Mouse (Mus musculus) heart, postnatal 0 days (tissue): ENCODE results near the gene Hnrnpab. TPM values are rescaled to one million over a fixed set of nuclear protein-coding genes. Genes with fewer than 3 reads are reported as not detected.
A peak's percentile ranks its signal among the peaks of the same experiment; 100 is the strongest.

ENCODE experiments used
- ATAC-seq: fragments of 200-750 bp; cut with Nextera tagmentation; 2 replicates; pipeline ENCODE4 v1.8.0; 2017; ENCODE audit warnings: low read depth, moderate number of reproducible peaks, moderate library complexity; ENCODE audit not compliant: insufficient read depth
- DNase-seq: peaks from one replicate; pipeline ENCODE4 v3.0.0-alpha.2; 2016; ENCODE audit warnings: low spot score
- H3K27ac ChIP-seq: fragments of 300-500 bp; sonication (generic); 2 replicates; pipeline ENCODE4 v1.5.1; 2014; ENCODE audit warnings: low read depth, mild to moderate bottlenecking
- H3K27me3 ChIP-seq: fragments of 300-500 bp; sonication (generic); 2 replicates; pipeline ENCODE4 v1.6.1; 2014; ENCODE audit warnings: low read length, mixed read lengths; ENCODE audit not compliant: control insufficient read depth, insufficient read depth
- H3K36me3 ChIP-seq: fragments of 300-500 bp; sonication (generic); replicated peaks from 2 replicates; pipeline ENCODE4 v1.6.1; 2014; ENCODE audit warnings: low read length, mixed read lengths; ENCODE audit not compliant: control insufficient read depth, insufficient read depth
- H3K4me1 ChIP-seq: fragments of 300-500 bp; sonication (generic); 2 replicates; pipeline ENCODE4 v1.6.1; 2014; ENCODE audit warnings: antibody characterized with exemption; ENCODE audit not compliant: control insufficient read depth, insufficient read depth
- H3K4me2 ChIP-seq: fragments of 300-500 bp; sonication (generic); 2 replicates; pipeline ENCODE4 v1.6.1; 2014; ENCODE audit warnings: low read depth, mild to moderate bottlenecking, low read length, moderate library complexity
- H3K4me3 ChIP-seq: fragments of 300-500 bp; sonication (generic); 2 replicates; pipeline ENCODE4 v1.5.1; 2014; ENCODE audit warnings: low read depth, low read length
- H3K9ac ChIP-seq: fragments of 300-500 bp; sonication (generic); replicated peaks from 2 replicates; pipeline ENCODE4 v1.6.1; 2014; ENCODE audit warnings: low read depth, low read length, mixed read lengths
- H3K9me3 ChIP-seq: fragments of 300-500 bp; sonication (generic); replicated peaks from 2 replicates; pipeline ENCODE4 v1.6.1; 2016; ENCODE audit warnings: low read length; ENCODE audit not compliant: control insufficient read depth
- CTCF ChIP-seq: IDR thresholded peaks from 2 replicates; pipeline ENCODE4 v1.5.1; 2016; ENCODE audit warnings: antibody characterized with exemption, control low read depth, low read depth
- EP300 ChIP-seq: IDR thresholded peaks from 2 replicates; pipeline ENCODE4 v1.6.1; 2016; ENCODE audit warnings: antibody characterized with exemption, low read depth
- WGBS: fragments of 180-500 bp; shearing (Covaris S2); extraction: QIAGEN DNeasy Blood & Tissue Kit; methylation state at CpG from one replicate; pipeline ENCODE4 v1.1.7; 2014; 5-methylcytosine and 5-hydroxymethylcytosine counted together
- polyA plus RNA-seq: library from polyadenylated mRNA; unstranded; fragments of >200 nt; fragmentation: Nextera tagmentation; extraction: Ambion mirVana; gene quantifications from 2 replicates; pipeline ENCODE4 v1.2.1, GENCODE M21; 2015
- total RNA-seq: library from RNA; depleted of rRNA; stranded (reverse); fragments of >200 nt; gene quantifications from 2 replicates; pipeline ENCODE4 v1.2.3, GENCODE M21; 2014; ENCODE audit warnings: low replicate concordance

Gene Hnrnpab
- total and polyA plus RNA-seq, 2 experiments from 2014 or later = 136 to 159 TPM

- Histone ChIP-seq H3K27ac (peak overlapping the region; percentile 90), H3K4me2 (peak overlapping the region; percentile 88)
- TF ChIP-seq EP300 (no peak), CTCF (no peak)
Measured at GRCm38 (mm10) chr11:51646245-51646644, 39.6 kb upstream of the Hnrnpab start.

GRCm38 (mm10) chr11:51645293-51645692 is 38.6 kb upstream of the Hnrnpab start:
- H3K27ac ChIP-seq = peak overlapping the region; percentile 90
- no peaks in the 10 kb centered on the region for H3K9me3 ChIP-seq
- 0 out of 2 replicates have a peak overlapping the region, but pooled peaks have one; percentile 8 for H3K9ac ChIP-seq

More at GRCm38 (mm10) chr11:51646245-51646644, 39.6 kb upstream of the Hnrnpab start:
- 75% methylated on average over 7 of the region's 7 CpGs for WGBS
- Histone ChIP-seq H3K9ac (peak overlapping the region; percentile 8; the same call in 1 of the 2 replicates), H3K4me3 (no peak overlapping the region), H3K4me1 (peaks cover 28% of the 10 kb centered on the region), H3K36me3 (peaks cover 24% of the 10 kb centered on the region), H3K27me3 (no peaks in the 10 kb centered on the region), H3K9me3 (no peaks in the 10 kb centered on the region)
- ATAC-seq (no peak), DNase-seq (no peak)

GRCm38 (mm10) chr11:51644217-51644616 is 37.6 kb upstream of the Hnrnpab start:
- WGBS = 81% methylated on average over 16 of the region's 16 CpGs
- peaks cover 20% of the 10 kb centered on the region for H3K4me1 ChIP-seq
- H3K9me3 ChIP-seq = no peaks in the 10 kb centered on the region
- peak overlapping the region; percentile 26; the same call in 1 of the 2 replicates for H3K4me2 ChIP-seq
- H3K27ac ChIP-seq = peak overlapping the region; percentile 90; the same call in 1 of the 2 replicates
- no peak overlapping the region for H3K9ac ChIP-seq
- H3K4me3 ChIP-seq = peak overlapping the region; percentile 3; the same call in 1 of the 2 replicates
- TF ChIP-seq CTCF = no peak
- H3K27me3 ChIP-seq = no peaks in the 10 kb centered on the region
- peaks cover 24% of the 10 kb centered on the region for H3K36me3 ChIP-seq
- DNase-seq (no peak), ATAC-seq (no peak)

More at GRCm38 (mm10) chr11:51645293-51645692, 38.6 kb upstream of the Hnrnpab start:
- ATAC-seq = no peak
- peaks cover 27% of the 10 kb centered on the region for H3K4me1 ChIP-seq
- 53% methylated on average over 13 of the region's 13 CpGs for whole genome bisulfite sequencing
- H3K4me2 ChIP-seq = no peak overlapping the region
- H3K36me3 ChIP-seq = peaks cover 24% of the 10 kb centered on the region
- no peak for DNase-seq
- no peaks in the 10 kb centered on the region for H3K27me3 ChIP-seq
- H3K4me3 ChIP-seq = no peak overlapping the region
- TF ChIP-seq CTCF (no peak), EP300 (no peak)

- 54% methylated on average over 15 of the region's 15 CpGs for WGBS
- Histone ChIP-seq H3K4me3 (peak overlapping the region; percentile 3; the same call in 1 of the 2 replicates), H3K27me3 (no peaks in the 10 kb centered on the region), H3K9ac (no peak overlapping the region), H3K27ac (peak overlapping the region; percentile 62; the same call in 1 of the 2 replicates), H3K9me3 (no peaks in the 10 kb centered on the region), H3K4me2 (peak overlapping the region; percentile 26; the same call in 1 of the 2 replicates), H3K36me3 (peaks cover 24% of the 10 kb centered on the region), H3K4me1 (peaks cover 15% of the 10 kb centered on the region; the same call in 1 of the 2 replicates)
- DNase-seq (no peak), ATAC-seq (no peak)
- TF ChIP-seq CTCF = no peak
- TF ChIP-seq EP300 = no peak
Measured at GRCm38 (mm10) chr11:51643761-51644160, 37.1 kb upstream of the Hnrnpab start.

DNA sequence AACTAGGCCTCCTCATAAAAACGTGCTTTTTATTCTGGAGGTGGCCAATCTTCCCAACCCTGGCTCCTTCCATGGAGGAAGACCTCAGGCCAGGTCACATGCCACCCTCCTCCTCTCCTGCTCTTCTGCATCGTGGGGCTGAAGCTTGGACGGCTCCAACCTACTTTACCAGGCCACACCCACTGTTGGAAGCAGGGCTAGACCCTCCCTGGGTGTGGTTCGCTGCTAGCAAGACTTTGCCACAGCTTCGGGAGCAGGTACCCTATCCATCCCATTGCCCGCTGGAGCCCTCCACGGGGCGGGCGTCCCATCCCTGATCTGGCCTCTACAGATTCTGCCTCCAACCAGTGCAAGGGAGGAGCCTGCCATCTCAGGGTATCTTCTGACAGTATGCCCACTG is 36.6 kb upstream of the Hnrnpab start:
- peak overlapping the region; percentile 26; the same call in 1 of the 2 replicates for H3K4me2 ChIP-seq
- peak overlapping the region; percentile 3; the same call in 1 of the 2 replicates for H3K4me3 ChIP-seq
- no peaks in the 10 kb centered on the region for H3K27me3 ChIP-seq
- H3K9me3 ChIP-seq = no peaks in the 10 kb centered on the region
- DNase-seq (no peak), ATAC-seq (no peak)
- peak overlapping the region; percentile 62; the same call in 1 of the 2 replicates for H3K27ac ChIP-seq
- H3K4me1 ChIP-seq = peaks cover 12% of the 10 kb centered on the region; the same call in 1 of the 2 replicates
- peaks cover 24% of the 10 kb centered on the region for H3K36me3 ChIP-seq
- WGBS = 46% methylated on average over 9 of the region's 9 CpGs
- no peak for TF ChIP-seq CTCF
- no peak for TF ChIP-seq EP300
- no peak overlapping the region for H3K9ac ChIP-seq

- DNase-seq = no peak
- H3K9ac ChIP-seq = no peak overlapping the region; the same call in 1 of the 2 replicates
- H3K27me3 ChIP-seq = no peaks in the 10 kb centered on the region
- no peak overlapping the region for H3K27ac ChIP-seq
- 80% methylated on average over 7 of the region's 7 CpGs for WGBS
- TF ChIP-seq EP300 (no peak), CTCF (no peak)
- no peak overlapping the region for H3K4me2 ChIP-seq
- H3K36me3 ChIP-seq = peaks cover 24% of the 10 kb centered on the region
- peaks cover 15% of the 10 kb centered on the region for H3K4me1 ChIP-seq
- H3K9me3 ChIP-seq = no peaks in the 10 kb centered on the region
- no peak overlapping the region for H3K4me3 ChIP-seq
- no peak for ATAC-seq
Measured at GRCm38 (mm10) chr11:51640748-51641147, 34.1 kb upstream of the Hnrnpab start.
